Mouse (Mus musculus) embryonic stem cell, embryonic (primary cell): ENCODE results near the gene Kcnk13.

ENCODE experiments used
- CTCF ChIA-PET, 4 experiments: fragments of 300-600 bp in 2 of 4; fragments of 350-600 bp in 2 of 4; sonication (Branson Sonifier 250); formaldehyde crosslinking; loops; one replicate each; lab custom pipeline; 2022; ENCODE audit warnings: inconsistent platforms in 2 of 4; lab: Charles Lee
- POLR2A ChIA-PET, 4 experiments: fragments of 300-600 bp in 2 of 4; fragments of 350-600 bp in 2 of 4; sonication (Branson Sonifier 250); formaldehyde crosslinking; loops; one replicate each; lab custom pipeline; 2022; ENCODE audit warnings: antibody characterized with exemption in 4 of 4, inconsistent platforms in 1 of 4; lab: Charles Lee

Gene Kcnk13

DNA sequence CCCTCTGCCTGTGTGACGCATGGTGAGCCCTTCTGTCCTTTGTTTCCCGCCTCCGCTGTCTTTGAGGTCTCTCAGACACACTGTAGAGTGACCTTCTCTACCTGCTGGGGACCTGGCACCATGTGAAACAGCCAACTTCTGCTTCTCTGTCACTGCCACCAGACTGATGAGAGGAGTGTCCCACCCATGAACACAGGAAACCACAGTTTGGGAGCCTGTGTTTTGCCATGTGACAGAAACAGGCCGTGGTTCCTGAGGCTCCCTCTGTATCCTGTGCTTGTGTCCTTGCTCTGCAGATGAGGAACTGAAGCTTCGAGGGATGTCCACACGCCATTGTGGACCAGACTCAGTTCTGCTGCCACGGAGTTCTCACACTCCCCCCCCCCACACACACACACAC, 7.9 kb upstream of the Kcnk13 start:
- POLR2A ChIA-PET: no interaction called here
- CTCF ChIA-PET: interaction anchor here in 1 of 4 experiments (0.7 kb wide), 1 partner anchor 873 kb away, joined by 23 read pairs; no protein-coding TSS in a partner anchor

DNA sequence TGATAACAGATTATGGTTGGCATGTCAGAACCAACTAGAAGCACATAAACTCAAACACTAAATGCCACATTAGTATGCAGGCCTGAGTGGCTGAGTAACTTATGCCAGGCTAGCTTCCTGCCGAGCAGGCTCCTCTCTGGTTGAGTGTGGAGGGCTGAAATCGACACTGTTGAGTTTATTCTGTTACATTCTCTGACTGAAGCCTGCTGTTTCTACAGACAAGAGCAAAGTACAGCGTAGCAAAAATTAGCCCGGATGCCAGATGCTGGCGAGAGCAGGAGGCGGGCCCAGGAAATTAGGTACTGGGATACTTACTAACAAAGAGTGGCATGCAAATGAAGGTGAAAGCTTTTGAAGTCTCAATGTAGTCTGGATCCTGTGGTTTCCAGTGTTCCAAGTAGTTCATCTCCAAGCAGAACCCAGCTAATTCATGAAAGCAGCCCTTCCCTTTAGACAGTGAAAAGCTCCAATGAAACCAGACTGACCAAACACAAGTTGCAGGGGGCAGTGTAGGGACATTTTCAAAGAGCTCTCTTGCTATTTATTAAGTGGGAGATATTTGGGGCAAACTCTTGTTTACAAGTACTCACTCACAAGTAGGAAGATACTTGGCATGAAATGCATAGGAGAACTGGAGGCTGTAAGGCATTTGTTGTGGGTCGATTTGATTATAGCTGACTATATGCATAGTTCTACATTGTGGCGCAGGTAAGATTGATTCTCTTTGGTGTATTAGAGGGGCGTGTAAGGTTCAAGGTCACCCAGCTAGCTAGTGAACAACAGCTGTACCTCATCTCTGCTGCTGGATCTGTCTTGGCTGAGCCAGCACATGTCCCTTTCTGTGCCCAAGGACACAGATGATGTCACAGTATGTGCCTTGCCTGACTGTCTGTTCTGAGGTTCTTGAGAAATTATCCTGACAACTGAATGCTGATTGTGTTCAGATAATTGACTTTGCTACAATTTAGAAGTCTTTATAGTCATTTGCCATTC, 5.9 kb upstream of the Kcnk13 start:
- ChIA-PET POLR2A (interaction anchor here in 2 of 4 experiments (0.8 to 1.4 kb wide), 5 partner anchors 10 to 267 kb away, joined by 3 to 4 read pairs (median 3); no protein-coding TSS in a partner anchor), CTCF (interaction anchor here in 3 of 4 experiments (0.6 to 1.2 kb wide), 3 partner anchors 13 to 174 kb away, joined by 3 to 4 read pairs (median 3); no protein-coding TSS in a partner anchor)

DNA sequence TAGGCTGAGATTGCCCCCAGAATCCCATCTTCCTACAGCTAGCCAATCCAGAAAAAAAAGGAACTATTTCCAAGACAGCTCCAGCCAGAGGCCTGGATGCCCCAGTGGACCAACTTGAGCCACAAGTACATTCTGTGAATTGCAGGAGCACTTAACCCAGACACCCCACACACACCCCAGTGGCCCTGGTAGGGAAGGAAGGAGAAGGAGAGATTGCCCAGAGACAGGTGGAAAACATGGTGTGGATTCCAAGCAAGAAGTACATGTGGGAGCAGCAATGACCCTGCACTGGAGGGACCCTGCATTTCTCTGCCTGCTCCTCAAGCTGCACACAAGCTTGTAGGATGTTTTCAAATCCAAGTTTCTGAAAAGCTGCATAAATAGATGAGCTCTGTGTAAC, 5.0 kb upstream of the Kcnk13 start:
- POLR2A ChIA-PET: interaction anchor here in 1 of 4 experiments (1.1 kb wide), 1 partner anchor 24 kb away, joined by 3 read pairs; no protein-coding TSS in a partner anchor
- CTCF ChIA-PET: interaction anchor here in 3 of 4 experiments (0.6 to 1.2 kb wide), 3 partner anchors 12 to 355 kb away, joined by 3 to 4 read pairs (median 3); no protein-coding TSS in a partner anchor

DNA sequence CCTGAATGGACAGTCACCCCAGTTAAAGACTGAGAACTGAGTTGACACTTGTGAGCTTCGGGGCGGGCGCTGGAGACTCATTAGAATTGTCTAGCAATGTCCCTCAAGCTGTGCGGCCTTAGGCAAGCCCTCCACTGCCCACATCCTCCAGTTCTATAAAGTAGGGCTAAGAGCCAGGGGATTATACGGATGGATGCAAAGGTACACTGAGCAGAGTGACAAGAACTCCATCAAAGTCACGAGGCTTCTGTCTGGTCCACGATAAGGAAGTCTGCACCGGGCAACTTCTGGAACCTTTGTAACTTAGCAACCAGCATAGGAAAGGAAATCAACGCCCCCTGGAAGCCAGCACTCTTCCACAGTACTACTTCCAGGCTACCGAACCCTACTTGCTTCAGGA, 4.4 kb upstream of the Kcnk13 start:
- CTCF ChIA-PET: interaction anchor here in 2 of 4 experiments (0.8 to 1.2 kb wide), 2 partner anchors 172 to 356 kb away, joined by 3 read pairs; no protein-coding TSS in a partner anchor
- POLR2A ChIA-PET: interaction anchor here in 1 of 4 experiments (1.1 kb wide), 1 partner anchor 25 kb away, joined by 3 read pairs; no protein-coding TSS in a partner anchor

DNA sequence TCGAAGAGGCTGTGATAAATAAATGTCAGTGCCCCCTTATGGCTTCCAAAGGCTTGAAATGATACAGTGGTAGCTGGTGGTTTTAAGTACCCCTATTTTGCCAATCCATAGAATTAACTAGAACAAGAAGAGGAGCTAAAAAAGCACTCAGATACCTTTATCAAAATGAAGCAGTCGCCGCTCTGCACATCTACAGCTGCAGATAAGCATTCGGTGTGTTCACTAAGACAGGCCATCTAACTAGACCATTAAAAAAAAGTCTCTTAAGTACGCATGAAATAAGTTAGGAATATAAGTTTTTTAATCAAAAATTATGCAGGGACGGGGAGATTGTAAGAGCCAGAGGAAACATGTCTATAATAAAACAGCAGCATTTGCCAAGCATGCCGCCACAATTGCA, 3.6 kb upstream of the Kcnk13 start:
- ChIA-PET POLR2A (interaction anchor here in 1 of 4 experiments (0.6 kb wide), 1 partner anchor 164 kb away, joined by 4 read pairs; no protein-coding TSS in a partner anchor), CTCF (no interaction called here)

DNA sequence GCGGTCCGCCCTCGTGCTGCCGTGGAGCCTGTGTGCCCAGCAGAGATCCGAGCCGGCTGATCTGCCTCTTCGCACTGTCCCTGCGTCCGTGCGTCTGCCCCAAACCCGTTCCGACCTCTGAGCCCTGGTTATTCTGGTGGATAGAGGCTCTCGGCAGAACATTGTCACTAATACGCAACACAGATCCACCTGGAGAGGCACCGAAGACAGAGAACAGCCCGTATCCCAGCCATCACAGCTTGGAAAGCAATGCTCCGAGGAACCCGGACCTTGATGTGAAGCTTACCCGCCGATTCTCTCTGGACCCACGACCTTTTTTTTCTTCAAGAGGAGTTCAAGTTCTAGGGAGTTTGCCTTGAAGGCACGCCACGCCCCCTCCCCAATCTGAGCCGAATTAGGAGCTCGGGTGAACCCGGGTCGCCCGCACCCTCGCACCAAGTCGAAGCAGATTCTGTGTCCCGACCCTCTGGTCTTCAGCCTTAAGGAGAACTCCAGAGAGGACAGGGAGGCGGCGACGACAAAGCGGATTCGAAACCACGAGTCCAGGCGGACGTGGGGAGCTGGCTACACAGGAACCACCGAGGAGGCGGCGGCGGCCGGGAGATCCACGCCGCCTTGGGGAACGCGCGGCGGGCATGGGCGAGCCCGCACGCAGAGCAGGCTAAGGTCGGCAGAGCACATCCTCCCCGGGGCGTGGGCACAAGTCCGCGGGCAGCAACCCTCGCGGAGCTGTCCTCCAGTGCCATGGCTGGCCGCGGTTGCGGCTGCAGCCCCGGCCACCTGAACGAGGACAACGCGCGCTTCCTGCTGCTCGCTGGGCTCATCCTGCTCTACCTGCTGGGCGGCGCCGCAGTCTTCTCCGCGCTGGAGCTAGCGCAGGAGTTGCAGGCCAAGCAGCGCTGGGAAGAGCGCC, 1.2 kb downstream of the Kcnk13 start:
- ChIA-PET POLR2A (interaction anchor here (0.6 to 3.2 kb wide), 15 partner anchors 11 to 313 kb away, joined by 3 to 10 read pairs (median 4); partner anchors contain the start of gene Calm1 (in 2 of the 4)), CTCF (interaction anchor here in 3 of 4 experiments (0.6 to 2.7 kb wide), 16 partner anchors 8 to 1069 kb away, joined by 3 to 20 read pairs (median 5); no protein-coding TSS in a partner anchor)

DNA sequence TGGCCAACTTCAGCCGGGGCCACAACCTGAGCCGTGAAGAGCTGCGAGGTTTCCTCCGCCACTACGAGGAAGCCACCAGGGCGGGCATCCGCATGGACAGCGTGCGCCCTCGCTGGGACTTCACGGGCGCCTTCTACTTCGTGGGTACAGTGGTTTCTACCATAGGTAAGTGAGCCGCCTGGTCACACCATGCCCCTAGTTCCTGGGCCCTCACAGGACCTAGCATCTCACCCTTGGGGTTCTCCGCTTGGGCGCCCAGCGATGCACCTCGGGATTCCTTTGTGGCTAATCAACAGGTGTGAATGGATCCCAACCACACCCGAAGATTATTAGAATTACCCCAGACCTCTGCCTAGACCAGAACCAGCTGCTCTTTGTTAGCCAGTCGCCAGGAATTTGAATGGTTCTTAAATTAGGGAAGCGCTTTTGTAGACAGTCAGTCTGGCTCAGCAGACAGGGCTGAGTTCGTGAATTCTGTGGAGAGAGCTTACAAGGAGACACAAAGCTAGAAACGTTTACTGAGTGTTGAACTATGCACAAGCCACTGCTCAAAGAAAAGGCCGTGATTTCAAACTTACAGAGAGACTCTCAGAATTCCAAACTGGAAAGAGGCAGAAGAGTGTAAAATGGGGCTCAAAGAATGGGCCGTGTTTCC, 1.9 kb downstream of the Kcnk13 start:
- POLR2A ChIA-PET: interaction anchor here in 3 of 4 experiments (0.7 to 3.2 kb wide), 19 partner anchors 11 to 313 kb away, joined by 3 to 10 read pairs (median 4); partner anchors contain the start of gene Calm1 (in 2 of the 3)
- CTCF ChIA-PET: interaction anchor here (0.6 to 2.7 kb wide), 10 partner anchors 7 to 1070 kb away, joined by 3 to 20 read pairs (median 4); no protein-coding TSS in a partner anchor

DNA sequence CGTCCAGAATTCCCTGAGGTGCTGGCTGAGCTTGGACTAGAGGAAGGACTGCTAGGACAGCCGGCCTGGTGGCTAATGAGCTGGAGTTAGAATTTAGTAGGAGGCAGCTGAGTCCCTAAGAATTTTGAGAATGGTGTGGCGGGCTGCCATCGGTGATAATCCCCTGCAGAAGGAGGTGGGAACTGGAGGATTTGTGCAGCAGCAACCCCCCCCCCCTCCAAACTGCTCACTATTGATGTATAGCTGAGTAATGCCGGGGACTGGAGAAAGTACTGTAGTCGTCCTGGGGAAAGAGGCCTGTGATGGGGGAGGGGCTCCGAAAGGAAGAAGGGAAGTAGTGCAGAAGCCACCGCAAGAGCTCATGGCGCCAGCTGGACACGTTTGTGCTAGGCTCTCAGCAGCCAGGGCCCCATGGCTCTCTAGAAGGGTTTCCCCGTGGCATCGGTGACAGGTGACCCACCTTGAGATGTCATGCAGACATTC, 2.6 kb downstream of the Kcnk13 start:
- ChIA-PET CTCF (interaction anchor here in 3 of 4 experiments (0.7 to 2.1 kb wide), 4 partner anchors 14 to 883 kb away, joined by 3 to 4 read pairs (median 3); no protein-coding TSS in a partner anchor), POLR2A (interaction anchor here in 3 of 4 experiments (0.8 to 3.2 kb wide), 11 partner anchors 13 to 186 kb away, joined by 3 to 10 read pairs (median 3); no protein-coding TSS in a partner anchor)

DNA sequence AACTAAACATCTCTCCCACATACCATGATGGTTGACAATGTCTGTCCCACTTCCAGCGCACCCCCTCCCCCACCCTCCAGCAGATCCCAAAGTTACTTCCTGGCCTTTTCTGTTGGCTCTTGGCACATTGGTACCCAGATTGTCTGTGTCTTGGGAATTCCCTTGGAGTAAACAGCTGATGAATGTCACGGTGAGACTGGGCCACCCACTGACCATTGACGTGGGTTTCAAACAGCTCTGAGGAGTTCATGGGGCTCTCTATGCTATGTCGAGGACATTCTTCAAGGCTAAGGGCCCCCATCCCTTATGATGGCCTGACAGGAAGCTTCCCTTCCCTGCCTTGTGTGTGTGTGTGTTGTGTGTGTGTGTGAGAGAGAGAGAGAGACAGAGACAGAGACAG, 5.6 kb downstream of the Kcnk13 start:
- CTCF ChIA-PET: no interaction called here
- POLR2A ChIA-PET: interaction anchor here in 2 of 4 experiments (0.7 to 1.3 kb wide), 2 partner anchors 140 to 162 kb away, joined by 3 read pairs; partner anchors contain the start of gene Psmc1 (in 1 of the 2)

DNA sequence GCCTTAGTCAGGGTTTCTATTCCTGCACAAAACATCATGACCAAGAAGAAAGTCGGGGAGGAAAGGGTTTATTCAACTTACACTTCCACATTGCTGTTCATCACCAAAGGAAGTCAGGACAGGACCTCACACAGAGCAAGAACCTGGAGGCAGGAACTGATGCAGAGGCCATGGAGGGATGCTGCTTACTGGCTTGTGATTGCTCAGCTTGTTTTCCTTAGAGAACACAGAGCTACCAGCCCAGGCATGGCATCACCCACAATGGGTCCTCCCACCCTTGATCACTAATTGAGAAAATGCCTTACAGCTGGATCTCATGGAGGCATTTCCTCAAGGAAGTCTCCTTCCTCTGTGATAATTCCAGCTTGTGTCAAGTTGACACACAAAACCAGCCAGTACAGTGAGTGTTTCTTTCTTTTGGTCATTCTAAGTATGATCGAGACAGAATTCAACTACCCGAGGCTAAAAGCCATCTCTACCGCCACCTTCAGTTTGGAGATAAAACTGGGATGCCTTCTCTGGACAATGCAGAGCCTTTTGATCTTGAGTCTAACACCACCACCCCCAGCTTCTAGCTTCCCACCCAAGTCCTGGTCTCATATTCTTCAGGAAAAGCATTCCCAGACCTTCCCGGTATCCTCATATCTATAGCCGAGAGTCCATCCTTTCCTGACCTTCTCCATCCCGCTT, 7.1 kb downstream of the Kcnk13 start:
- CTCF ChIA-PET: interaction anchor here (0.5 to 4.8 kb wide), 15 partner anchors 9 to 904 kb away, joined by 3 to 50 read pairs (median 4); no protein-coding TSS in a partner anchor
- POLR2A ChIA-PET: interaction anchor here in 1 of 4 experiments (0.7 to 3.1 kb wide), 6 partner anchors 28 to 166 kb away, joined by 3 to 18 read pairs (median 4); partner anchors contain the start of gene Psmc1

DNA sequence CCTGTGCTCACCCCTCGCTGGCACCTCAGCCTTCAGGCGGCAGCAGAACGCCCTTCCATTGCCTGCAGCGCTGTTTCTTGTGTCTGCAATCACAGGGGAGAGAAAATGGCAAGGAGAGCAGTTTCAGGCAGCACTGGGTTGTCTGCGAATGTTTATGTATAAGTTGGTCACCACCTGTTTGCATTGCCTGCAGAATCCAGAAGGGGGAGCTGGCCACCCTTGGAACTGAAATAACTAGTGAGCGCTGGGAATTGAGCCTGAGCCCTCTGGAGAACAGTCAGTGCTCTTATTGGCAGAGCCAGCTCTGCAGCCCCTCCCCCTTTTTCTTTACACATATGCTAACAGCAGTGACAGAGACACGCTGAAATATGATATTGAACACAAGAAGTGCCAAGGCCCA, 8.5 kb downstream of the Kcnk13 start:
- ChIA-PET CTCF (interaction anchor here (0.5 to 4.8 kb wide), 41 partner anchors 8 to 1217 kb away, joined by 3 to 50 read pairs (median 4); partner anchors contain the start of gene Kcnk13 (in 3 of the 4)), POLR2A (interaction anchor here in 3 of 4 experiments (0.7 to 3.1 kb wide), 8 partner anchors 134 to 533 kb away, joined by 3 to 18 read pairs (median 3); partner anchors contain the start of gene Psmc1 (in 2 of the 3))

DNA sequence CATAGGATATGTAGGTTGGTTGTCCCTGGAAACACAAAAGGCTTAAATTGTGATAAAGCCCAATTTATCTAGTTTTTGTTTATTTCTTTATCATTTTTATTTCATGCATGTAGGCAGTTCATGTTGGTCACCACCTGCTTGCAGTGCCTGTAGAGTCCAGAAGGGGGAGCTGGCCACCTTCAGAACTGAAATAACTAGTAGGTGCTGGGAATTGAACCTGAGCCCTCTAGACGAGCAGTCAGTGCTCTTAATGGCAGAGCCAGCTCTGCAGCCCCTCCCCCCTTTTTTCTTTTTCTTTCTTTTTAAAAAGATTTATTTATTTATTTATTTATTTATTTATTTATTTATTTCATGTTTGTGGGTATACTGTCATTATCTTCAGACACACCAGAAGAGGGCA, 9.4 kb downstream of the Kcnk13 start:
- POLR2A ChIA-PET: interaction anchor here in 2 of 4 experiments (0.9 to 3.1 kb wide), 4 partner anchors 133 to 162 kb away, joined by 3 to 18 read pairs (median 4); no protein-coding TSS in a partner anchor
- CTCF ChIA-PET: interaction anchor here (0.6 to 4.8 kb wide), 29 partner anchors 9 to 628 kb away, joined by 3 to 50 read pairs (median 4); partner anchors contain the start of gene Kcnk13 (in 2 of the 4)

DNA sequence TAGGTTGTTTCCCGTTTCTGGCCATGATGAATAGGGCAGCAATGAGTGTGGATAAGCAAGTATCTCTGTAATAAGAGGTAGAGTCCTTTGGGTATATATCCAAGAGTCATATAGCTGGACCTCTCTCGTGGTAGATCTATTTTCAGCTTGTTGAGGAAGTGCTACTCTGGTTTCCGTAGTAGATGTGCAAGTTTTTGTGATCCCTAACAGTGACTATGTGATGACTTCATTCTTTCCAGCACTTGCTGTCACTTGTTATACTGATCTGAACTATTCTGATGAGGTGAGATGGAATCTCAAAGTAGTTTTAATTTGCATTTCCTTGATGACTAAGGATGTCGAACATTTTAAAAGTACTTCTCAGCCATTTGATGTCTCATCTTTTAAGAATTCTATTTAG, 15.2 kb downstream of the Kcnk13 start:
- POLR2A ChIA-PET: interaction anchor here in 2 of 4 experiments (0.6 to 2.3 kb wide), 4 partner anchors 13 to 989 kb away, joined by 3 to 8 read pairs (median 4); no protein-coding TSS in a partner anchor
- CTCF ChIA-PET: no interaction called here

DNA sequence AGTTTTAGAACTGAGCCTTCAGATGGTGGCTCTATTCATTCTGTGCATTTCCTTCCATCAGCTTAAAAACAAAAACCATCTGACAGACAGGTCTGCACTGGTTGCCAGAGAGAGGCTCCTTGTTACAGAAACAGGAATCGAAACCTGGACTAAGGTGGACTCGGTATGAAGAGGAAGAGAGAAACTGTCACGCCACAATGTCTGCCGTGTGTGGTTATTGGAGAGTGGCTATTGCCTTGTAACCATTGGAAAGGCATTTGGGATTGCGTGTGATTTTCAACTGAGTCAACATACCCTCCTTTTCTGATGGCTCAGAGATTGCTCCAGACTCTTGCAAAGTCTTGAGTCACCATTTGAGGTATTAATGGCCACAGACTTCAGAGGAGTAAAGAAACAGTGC, 22.5 kb downstream of the Kcnk13 start:
- ChIA-PET POLR2A (no interaction called here), CTCF (no interaction called here)

DNA sequence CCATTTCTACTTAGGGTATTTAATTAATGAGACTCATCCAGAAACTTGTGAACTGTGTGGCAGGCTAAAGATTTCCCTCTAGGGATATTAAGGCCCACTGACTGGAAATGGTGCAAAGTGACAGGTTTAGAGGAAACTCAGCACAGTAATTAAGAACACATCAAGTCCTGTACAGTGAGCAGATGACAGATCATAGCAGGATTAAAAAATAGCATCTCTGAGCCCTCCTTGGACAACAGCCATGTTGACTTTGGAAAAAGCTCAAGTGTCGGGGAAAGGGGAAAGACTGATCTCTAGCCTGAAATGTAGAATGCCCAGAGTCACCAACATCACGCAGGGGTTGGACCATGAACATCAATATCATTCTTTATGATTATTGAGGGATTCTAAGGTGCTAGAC, 23.8 kb downstream of the Kcnk13 start:
- CTCF ChIA-PET: no interaction called here

More for the DNA sequence above, 23.8 kb downstream of the Kcnk13 start:
- POLR2A ChIA-PET: interaction anchor here in 1 of 4 experiments (0.9 kb wide), 1 partner anchor 74 kb away, joined by 3 read pairs; no protein-coding TSS in a partner anchor
